Mouse (Mus musculus): ENCODE results near the gene Hist1h2ah. TPM values are rescaled to one million over a fixed set of nuclear protein-coding genes. Genes with fewer than 3 reads are reported as not detected.
"Not testable (repeated sequence)": the region's sequence is repeated elsewhere in the genome, so short reads cannot be mapped to it uniquely, and the experiment has no call there.

Hist1h2ah gene
- polyA plus RNA-seq, 1 experiment, result not detected

DNA sequence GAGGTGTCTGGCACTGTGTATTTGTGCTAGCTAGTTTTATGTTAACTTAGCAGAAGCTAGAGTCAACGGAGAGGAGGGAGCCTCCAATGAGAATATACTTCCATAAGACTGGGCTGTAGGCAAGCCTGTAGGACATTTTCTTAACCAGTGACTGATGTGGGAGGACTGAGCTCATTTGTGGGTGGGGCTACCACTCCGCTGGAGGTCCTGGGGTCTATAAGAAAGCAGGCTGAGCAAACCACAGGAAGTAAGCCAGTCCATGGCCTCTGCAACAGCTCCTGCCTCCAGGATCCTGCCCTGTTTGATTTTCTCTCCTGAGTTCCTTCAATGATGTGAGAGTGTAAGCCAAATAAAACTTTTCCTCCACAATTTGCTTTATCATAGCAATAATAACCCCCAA is 9.9 kb upstream of the Hist1h2ah start:
- no peak overlapping the region for H3K27ac ChIP-seq (ENCODE audit: insufficient read depth, low read length)
- H3K4me3 ChIP-seq (ENCODE audit: insufficient read depth, low read length), result no peak overlapping the region
- TF ChIP-seq CTCF (IDR thresholded peaks at IDR 0.05; ENCODE audit: borderline replicate concordance, insufficient read depth, low read length), result no peak
- TF ChIP-seq POLR2A (IDR thresholded peaks at IDR 0.05; ENCODE audit: low read depth, low read length), result no peak
- H3K4me1 ChIP-seq (ENCODE audit: control insufficient read depth, insufficient read depth, low read length), result peaks cover 2% of the 10 kb centered on the region; the same call in 1 of the 2 replicates

DNA sequence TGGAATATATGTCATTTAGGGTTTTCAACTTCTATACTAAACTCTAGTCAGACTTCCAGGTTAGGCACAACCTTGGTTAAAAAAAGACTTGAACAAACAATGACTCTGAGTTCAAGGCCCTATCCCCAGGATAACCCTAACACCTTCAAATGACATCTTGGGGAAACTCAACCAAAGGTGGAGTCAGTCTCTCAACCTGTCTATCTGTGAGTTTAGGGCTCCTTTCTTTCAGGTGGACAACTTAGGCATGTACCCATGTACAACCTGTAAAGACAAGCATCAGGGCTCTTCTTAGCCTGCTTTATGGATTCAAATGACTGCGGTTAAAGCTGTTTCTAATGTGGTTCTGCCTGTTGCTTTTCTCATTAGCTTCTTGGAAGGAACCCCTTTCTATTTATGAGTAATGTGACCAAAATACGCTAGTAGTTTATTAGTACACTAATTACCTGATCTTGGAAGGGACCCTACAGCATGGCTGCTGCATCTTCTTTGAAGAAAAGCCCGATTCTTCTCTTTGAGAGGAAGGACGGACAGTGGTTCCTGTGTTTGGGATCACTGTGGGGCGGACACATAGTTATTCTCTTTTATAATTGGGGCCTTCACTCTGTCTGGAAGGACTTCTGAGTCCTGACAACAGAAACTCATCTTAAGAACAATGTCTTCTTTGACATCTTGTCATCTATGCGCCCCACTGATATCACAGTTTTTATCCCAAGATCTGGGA is 9.2 kb upstream of the Hist1h2ah start:
- no peak for TF ChIP-seq CTCF (IDR thresholded peaks at IDR 0.05; ENCODE audit: borderline replicate concordance, insufficient read depth, low read length)
- TF ChIP-seq POLR2A (IDR thresholded peaks at IDR 0.05; ENCODE audit: low read depth, low read length), result no peak
- H3K4me1 ChIP-seq (ENCODE audit: control insufficient read depth, insufficient read depth, low read length), result peaks cover 2% of the 10 kb centered on the region; the same call in 1 of the 2 replicates
- peak overlapping the region; percentile 36 for H3K4me3 ChIP-seq (ENCODE audit: insufficient read depth, low read length)
- no peak overlapping the region for H3K27ac ChIP-seq (ENCODE audit: insufficient read depth, low read length)

DNA sequence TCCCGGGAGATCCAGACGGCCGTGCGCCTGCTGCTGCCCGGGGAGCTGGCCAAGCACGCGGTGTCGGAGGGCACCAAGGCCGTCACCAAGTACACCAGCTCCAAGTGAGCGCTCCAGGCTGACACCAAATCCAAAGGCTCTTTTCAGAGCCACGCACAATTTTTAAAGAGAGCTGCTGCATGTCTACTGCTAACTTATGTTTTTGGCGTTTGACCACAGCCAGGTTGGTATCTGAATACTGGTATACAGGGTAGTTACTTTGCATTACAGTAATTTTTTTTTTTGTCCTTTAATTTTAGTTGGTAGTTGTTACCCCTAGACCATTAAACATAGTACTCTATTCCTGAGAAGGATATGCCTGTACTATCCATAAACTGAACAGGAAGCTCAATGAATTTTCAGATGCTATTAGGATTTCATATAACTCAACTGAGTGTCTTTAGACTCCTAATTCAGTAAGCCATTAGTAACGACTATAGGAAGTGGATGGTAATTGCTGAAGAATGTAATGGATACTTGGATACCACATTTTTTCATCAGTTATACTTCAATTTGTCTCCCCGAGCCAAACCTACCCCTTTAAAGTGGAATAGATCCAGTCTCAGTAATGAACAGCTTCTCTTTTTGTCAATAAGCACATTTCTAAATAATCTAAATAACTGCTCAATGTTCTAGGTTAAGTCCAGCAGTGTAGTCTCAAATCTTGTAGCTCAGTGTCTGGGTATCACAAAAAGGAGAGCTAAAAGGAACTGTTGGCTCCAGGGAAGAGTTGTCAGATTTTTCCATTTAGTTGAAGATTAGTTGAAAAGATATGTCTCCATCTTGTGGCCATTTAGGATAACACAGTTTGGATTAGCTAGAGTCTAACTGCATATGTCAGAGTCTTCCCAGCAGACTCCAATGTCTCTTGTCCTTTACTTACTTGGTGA is 8.4 kb upstream of the Hist1h2ah start:
- no peak for TF ChIP-seq CTCF (IDR thresholded peaks at IDR 0.05; ENCODE audit: borderline replicate concordance, insufficient read depth, low read length)
- peak; percentile 16; the same call in 1 of the 2 replicates for TF ChIP-seq POLR2A (IDR thresholded peaks at IDR 0.05; ENCODE audit: low read depth, low read length)

DNA sequence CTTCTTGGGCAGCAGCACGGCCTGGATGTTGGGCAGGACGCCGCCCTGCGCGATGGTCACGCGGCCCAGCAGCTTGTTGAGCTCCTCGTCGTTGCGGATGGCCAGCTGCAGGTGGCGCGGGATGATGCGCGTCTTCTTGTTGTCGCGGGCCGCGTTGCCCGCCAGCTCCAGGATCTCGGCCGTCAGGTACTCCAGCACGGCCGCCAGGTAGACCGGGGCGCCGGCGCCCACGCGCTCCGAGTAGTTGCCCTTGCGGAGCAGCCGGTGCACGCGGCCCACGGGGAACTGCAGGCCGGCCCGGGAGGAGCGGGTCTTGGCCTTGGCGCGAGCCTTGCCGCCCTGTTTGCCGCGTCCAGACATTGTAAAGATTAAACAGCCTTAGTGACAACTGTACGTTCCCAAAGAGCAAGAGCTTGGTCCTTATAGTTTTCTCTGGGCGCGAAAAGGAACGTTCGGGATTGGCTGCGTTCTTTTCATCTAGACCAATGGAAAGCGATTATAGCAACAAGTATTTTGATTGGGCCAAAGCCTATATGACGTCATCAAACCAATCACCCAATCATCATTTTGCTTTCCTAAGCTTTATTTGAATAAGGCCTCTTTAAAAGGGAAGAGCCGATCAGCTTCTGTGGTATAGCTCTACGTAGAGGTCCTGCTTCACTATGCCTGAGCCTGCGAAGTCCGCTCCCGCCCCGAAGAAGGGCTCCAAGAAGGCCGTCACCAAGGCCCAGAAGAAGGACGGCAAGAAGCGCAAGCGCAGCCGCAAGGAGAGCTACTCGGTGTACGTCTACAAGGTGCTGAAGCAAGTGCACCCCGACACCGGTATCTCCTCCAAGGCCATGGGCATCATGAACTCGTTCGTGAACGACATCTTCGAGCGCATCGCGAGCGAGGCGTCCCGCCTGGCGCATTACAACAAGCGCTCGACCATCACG is 7.5 kb upstream of the Hist1h2ah start, which contains the start of the genes Hist1h2ag and Hist1h2bj:
Hist1h2ag (minus strand) TSS at position 377 of the 935 bp plus-strand sequence.
Hist1h2bj (plus strand) TSS at position 647 of the 935 bp plus-strand sequence.
- not testable (repeated sequence) for H3K4me1 ChIP-seq (ENCODE audit: control insufficient read depth, insufficient read depth, low read length)
- H3K4me3 ChIP-seq (ENCODE audit: insufficient read depth, low read length), result peak within 1 kb of the TSS; percentile 53
- peak within 1 kb of the TSS; percentile 89 for H3K27ac ChIP-seq (ENCODE audit: insufficient read depth, low read length)
- TF ChIP-seq POLR2A (IDR thresholded peaks at IDR 0.05; ENCODE audit: low read depth, low read length), result peak; percentile 89

More for the DNA sequence above, 8.4 kb upstream of the Hist1h2ah start:
- peaks cover 2% of the 10 kb centered on the region; the same call in 1 of the 2 replicates for H3K4me1 ChIP-seq (ENCODE audit: control insufficient read depth, insufficient read depth, low read length)
- H3K27ac ChIP-seq (ENCODE audit: insufficient read depth, low read length), result peak overlapping the region; percentile 46
- peak overlapping the region; percentile 53 for H3K4me3 ChIP-seq (ENCODE audit: insufficient read depth, low read length)

DNA sequence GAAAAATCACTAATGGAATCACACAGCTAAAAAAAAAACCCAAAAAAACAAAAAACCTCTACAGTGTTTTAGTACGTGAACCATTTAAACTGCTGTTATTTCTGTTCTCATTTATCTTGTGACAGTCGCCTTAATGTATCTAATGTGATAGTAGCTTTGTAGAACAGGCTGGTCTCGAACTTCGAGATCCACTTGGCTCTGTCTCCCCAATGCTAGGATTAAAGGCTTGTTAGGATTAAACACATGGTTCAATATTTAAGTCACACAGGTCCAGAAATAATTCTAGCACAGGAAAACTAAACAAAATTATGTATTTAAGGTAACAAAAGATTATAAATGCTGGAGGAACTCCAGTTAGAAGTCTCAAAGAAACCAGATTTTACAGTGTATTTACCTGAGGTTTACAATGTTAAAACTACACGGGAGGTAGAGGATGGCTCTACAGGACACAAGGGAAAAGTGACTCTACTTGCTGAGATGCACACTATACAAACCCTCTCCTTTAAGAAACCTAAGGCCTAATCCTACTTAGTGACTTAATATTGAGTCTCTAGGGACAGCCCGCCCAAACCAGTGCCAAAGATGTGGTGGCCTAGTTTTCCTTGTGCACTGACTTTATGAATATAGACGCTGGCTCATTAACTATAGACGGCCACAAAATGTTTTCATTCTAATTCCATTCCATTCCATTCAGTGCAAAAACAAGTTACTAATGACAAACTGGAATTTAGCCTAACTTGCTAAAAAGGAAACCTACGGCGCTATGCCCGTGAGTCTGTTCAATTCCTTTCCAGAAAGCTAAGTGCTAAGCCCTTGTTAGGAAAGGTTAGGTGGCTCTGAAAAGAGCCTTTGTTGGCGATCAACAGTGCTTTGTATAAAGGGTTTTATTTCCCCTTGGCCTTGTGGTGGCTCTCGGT is 6.5 kb upstream of the Hist1h2ah start:
- TF ChIP-seq CTCF (IDR thresholded peaks at IDR 0.05; ENCODE audit: borderline replicate concordance, insufficient read depth, low read length) (no peak), POLR2A (IDR thresholded peaks at IDR 0.05; ENCODE audit: low read depth, low read length) (peak; percentile 71)
- peak overlapping the region; percentile 89 for H3K27ac ChIP-seq (ENCODE audit: insufficient read depth, low read length)
- H3K4me3 ChIP-seq (ENCODE audit: insufficient read depth, low read length), result peak overlapping the region; percentile 50
- peaks cover 2% of the 10 kb centered on the region; the same call in 1 of the 2 replicates for H3K4me1 ChIP-seq (ENCODE audit: control insufficient read depth, insufficient read depth, low read length)

DNA sequence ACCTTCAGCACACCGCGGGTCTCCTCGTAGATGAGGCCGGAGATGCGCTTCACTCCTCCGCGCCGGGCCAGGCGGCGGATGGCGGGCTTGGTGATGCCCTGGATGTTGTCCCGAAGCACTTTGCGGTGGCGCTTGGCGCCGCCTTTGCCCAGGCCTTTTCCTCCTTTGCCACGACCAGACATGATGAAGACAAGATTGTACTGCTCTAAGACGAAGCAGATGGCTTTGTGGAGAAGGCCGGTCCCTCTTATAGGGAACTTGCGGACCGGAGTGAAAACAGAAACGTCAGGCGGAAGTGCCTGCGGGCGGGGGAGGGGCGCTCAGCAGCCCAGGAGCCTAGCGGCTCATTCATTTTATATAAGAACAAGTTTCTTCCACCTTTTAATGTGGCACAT is 5.8 kb upstream of the Hist1h2ah start, which contains the start of gene Hist1h4i:
Hist1h4i (minus strand) TSS at position 221 of the 395 bp plus-strand sequence.
- not testable (repeated sequence) for H3K4me1 ChIP-seq (ENCODE audit: control insufficient read depth, insufficient read depth, low read length)
- peak; percentile 97 for TF ChIP-seq POLR2A (IDR thresholded peaks at IDR 0.05; ENCODE audit: low read depth, low read length)
- peak within 1 kb of the TSS; percentile 89 for H3K27ac ChIP-seq (ENCODE audit: insufficient read depth, low read length)
- H3K4me3 ChIP-seq (ENCODE audit: insufficient read depth, low read length), result peak within 1 kb of the TSS; percentile 50

DNA sequence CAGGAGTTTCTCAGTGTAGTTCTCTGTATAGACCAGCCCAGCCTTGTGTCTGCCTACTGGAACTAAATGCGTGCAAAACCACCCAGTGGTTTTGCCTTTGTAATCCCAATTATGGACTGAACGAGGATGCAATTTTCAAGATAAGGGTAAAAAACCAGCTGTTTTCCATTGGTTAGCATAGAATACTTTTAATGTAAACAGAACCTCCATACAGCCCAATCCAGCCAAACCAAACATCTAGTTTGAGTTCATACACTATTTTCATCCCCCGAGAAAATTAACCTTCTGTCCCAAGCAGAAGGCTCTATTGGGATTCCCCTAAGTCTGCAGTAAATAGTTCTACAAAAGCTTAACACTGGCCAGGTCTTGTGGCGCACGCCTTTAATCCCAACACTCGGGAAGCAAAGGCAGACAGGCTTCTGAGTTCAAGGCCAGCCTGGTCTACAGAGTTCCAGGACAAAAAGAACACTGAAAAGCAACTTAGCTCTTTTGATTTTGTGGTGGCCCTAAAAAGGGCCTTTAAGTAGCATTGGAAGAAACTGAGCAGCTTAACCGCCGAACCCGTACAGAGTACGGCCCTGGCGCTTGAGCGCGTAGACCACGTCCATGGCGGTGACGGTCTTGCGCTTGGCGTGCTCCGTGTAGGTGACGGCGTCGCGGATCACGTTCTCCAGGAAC is 5.2 kb upstream of the Hist1h2ah start:
- Histone ChIP-seq H3K4me1 (ENCODE audit: control insufficient read depth, insufficient read depth, low read length) (peaks cover 8% of the 10 kb centered on the region; the same call in 1 of the 2 replicates), H3K27ac (ENCODE audit: insufficient read depth, low read length) (peak overlapping the region; percentile 71), H3K4me3 (ENCODE audit: insufficient read depth, low read length) (peak overlapping the region; percentile 26)
- TF ChIP-seq POLR2A (IDR thresholded peaks at IDR 0.05; ENCODE audit: low read depth, low read length), result peak; percentile 71
- TF ChIP-seq CTCF (IDR thresholded peaks at IDR 0.05; ENCODE audit: borderline replicate concordance, insufficient read depth, low read length), result no peak

Data from embryonic fibroblast, embryonic 13.5 days (primary cell).